Mouse (Mus musculus) adrenal gland, adult 10 weeks (tissue): Measurements from ENCODE around the gene Qrfpr. TPM values are rescaled to one million over a fixed set of nuclear protein-coding genes. Genes with fewer than 3 reads are reported as not detected.

Source experiments
- polyA plus RNA-seq: library from polyadenylated mRNA; stranded (reverse); fragments of 350-450 nt; fragmentation: Illumina TruSeq; extraction: RNeasy Lipid Tissue Mini Kit (QIAGEN cat#74804); gene quantifications from one replicate; pipeline ENCODE4 v1.2.3, GENCODE M21; 2014; ENCODE audit warnings: low read depth, low replicate concordance

The Qrfpr gene
- polyA plus RNA-seq, result not detected

GRCm38 (mm10) chr3:36221743-36222682, at the start of gene Qrfpr:
Gene Qrfpr (minus strand): TSS chr3:36222313.

GRCm38 (mm10) chr3:36150934-36151686, 71.0 kb downstream of the Qrfpr start, which contains the start of gene D3Ertd254e:
Gene D3Ertd254e (plus strand): TSS chr3:36151017.

Other genes with a start within 250 kb of the Qrfpr start
- gene Mccc1, start 221.6 kb downstream of the Qrfpr start, polyA plus RNA-seq, result 127 TPM
- 0.47 TPM for gene Ccdc144b, start 168.8 kb downstream of the Qrfpr start, polyA plus RNA-seq
- gene Acad9, start 156.3 kb downstream of the Qrfpr start, polyA plus RNA-seq, result 29.5 TPM
- gene D3Ertd254e, start 71.3 kb downstream of the Qrfpr start, polyA plus RNA-seq, result 19.5 TPM